Mouse (Mus musculus): ENCODE results near the gene Ugt1a6a. TPM values are rescaled to one million over a fixed set of nuclear protein-coding genes. Genes with fewer than 3 reads are reported as not detected.

Gene Ugt1a6a
- polyA plus RNA-seq, 1 experiment from 2014 or later = 23.8 TPM

GRCm38 (mm10) chr1:88256886-88257663 is 122.5 kb downstream of the Ugt1a6a start:
- Histone ChIP-seq H3K9ac (replicated peaks; ENCODE audit: low read depth, low read length) (no peak overlapping the region), H3K27me3 (ENCODE audit: control insufficient read depth, insufficient read depth, low read length) (no peaks in the 10 kb centered on the region), H3K27ac (ENCODE audit: low read length) (no peak overlapping the region), H3K4me2 (replicated peaks; ENCODE audit: low read depth, low read length) (no peak overlapping the region), H3K4me3 (ENCODE audit: low read depth, low read length) (no peak overlapping the region), H3K4me1 (ENCODE audit: control insufficient read depth, insufficient read depth, low read length) (no peaks in the 10 kb centered on the region; the same call in 1 of the 2 replicates), H3K36me3 (ENCODE audit: control insufficient read depth, insufficient read depth, low read length) (peaks cover 23% of the 10 kb centered on the region; the same call in 1 of the 2 replicates), H3K9me3 (ENCODE audit: control insufficient read depth, low read depth, low read length) (peaks cover 33% of the 10 kb centered on the region)
- no peak for ATAC-seq (ENCODE audit: insufficient number of reproducible peaks, insufficient read depth, low FRiP score, low read depth)
- 75% methylated on average over 10 of the region's 10 CpGs for WGBS

GRCm38 (mm10) chr1:88257681-88258080 is 123.1 kb downstream of the Ugt1a6a start:
- H3K4me2 ChIP-seq (replicated peaks; ENCODE audit: low read depth, low read length) = no peak overlapping the region
- no peaks in the 10 kb centered on the region for H3K27me3 ChIP-seq (ENCODE audit: control insufficient read depth, insufficient read depth, low read length)
- ATAC-seq (ENCODE audit: insufficient number of reproducible peaks, insufficient read depth, low FRiP score, low read depth) = no peak
- H3K9me3 ChIP-seq (ENCODE audit: control insufficient read depth, low read depth, low read length) = peaks cover 27% of the 10 kb centered on the region
- no peak overlapping the region for H3K27ac ChIP-seq (ENCODE audit: low read length)
- WGBS = 80% methylated on average over 6 of the region's 6 CpGs
- peaks cover 4% of the 10 kb centered on the region; the same call in 1 of the 2 replicates for H3K4me1 ChIP-seq (ENCODE audit: control insufficient read depth, insufficient read depth, low read length)
- H3K9ac ChIP-seq (replicated peaks; ENCODE audit: low read depth, low read length) = no peak overlapping the region
- no peak overlapping the region for H3K4me3 ChIP-seq (ENCODE audit: low read depth, low read length)
- H3K36me3 ChIP-seq (ENCODE audit: control insufficient read depth, insufficient read depth, low read length) = peaks cover 29% of the 10 kb centered on the region

GRCm38 (mm10) chr1:88258361-88258760 is 123.8 kb downstream of the Ugt1a6a start:
- Histone ChIP-seq H3K9ac (replicated peaks; ENCODE audit: low read depth, low read length) (no peak overlapping the region), H3K4me2 (replicated peaks; ENCODE audit: low read depth, low read length) (no peak overlapping the region), H3K4me1 (ENCODE audit: control insufficient read depth, insufficient read depth, low read length) (peaks cover 4% of the 10 kb centered on the region; the same call in 1 of the 2 replicates), H3K4me3 (ENCODE audit: low read depth, low read length) (no peak overlapping the region), H3K27me3 (ENCODE audit: control insufficient read depth, insufficient read depth, low read length) (no peaks in the 10 kb centered on the region), H3K36me3 (ENCODE audit: control insufficient read depth, insufficient read depth, low read length) (peaks cover 36% of the 10 kb centered on the region), H3K9me3 (ENCODE audit: control insufficient read depth, low read depth, low read length) (peaks cover 24% of the 10 kb centered on the region), H3K27ac (ENCODE audit: low read length) (no peak overlapping the region)
- no peak for ATAC-seq (ENCODE audit: insufficient number of reproducible peaks, insufficient read depth, low FRiP score, low read depth)
- WGBS = 68% methylated on average over 6 of the region's 6 CpGs

GRCm38 (mm10) chr1:88258881-88259642 is 124.5 kb downstream of the Ugt1a6a start:
- Histone ChIP-seq H3K9me3 (ENCODE audit: control insufficient read depth, low read depth, low read length) (peaks cover 21% of the 10 kb centered on the region), H3K36me3 (ENCODE audit: control insufficient read depth, insufficient read depth, low read length) (peaks cover 43% of the 10 kb centered on the region), H3K9ac (replicated peaks; ENCODE audit: low read depth, low read length) (no peak overlapping the region), H3K4me3 (ENCODE audit: low read depth, low read length) (no peak overlapping the region), H3K27me3 (ENCODE audit: control insufficient read depth, insufficient read depth, low read length) (no peaks in the 10 kb centered on the region), H3K4me1 (ENCODE audit: control insufficient read depth, insufficient read depth, low read length) (peaks cover 4% of the 10 kb centered on the region; the same call in 1 of the 2 replicates), H3K27ac (ENCODE audit: low read length) (no peak overlapping the region), H3K4me2 (replicated peaks; ENCODE audit: low read depth, low read length) (no peak overlapping the region)
- WGBS = 60% methylated on average over 8 of the region's 8 CpGs
- no peak for ATAC-seq (ENCODE audit: insufficient number of reproducible peaks, insufficient read depth, low FRiP score, low read depth)

- peaks cover 4% of the 10 kb centered on the region; the same call in 1 of the 2 replicates for H3K4me1 ChIP-seq (ENCODE audit: control insufficient read depth, insufficient read depth, low read length)
- no peak for ATAC-seq (ENCODE audit: insufficient number of reproducible peaks, insufficient read depth, low FRiP score, low read depth)
- no peak overlapping the region for H3K9ac ChIP-seq (replicated peaks; ENCODE audit: low read depth, low read length)
- no peak overlapping the region for H3K27ac ChIP-seq (ENCODE audit: low read length)
- 66% methylated on average over 4 of the region's 4 CpGs for WGBS
- H3K27me3 ChIP-seq (ENCODE audit: control insufficient read depth, insufficient read depth, low read length) = no peaks in the 10 kb centered on the region
- H3K36me3 ChIP-seq (ENCODE audit: control insufficient read depth, insufficient read depth, low read length) = peaks cover 48% of the 10 kb centered on the region
- H3K4me3 ChIP-seq (ENCODE audit: low read depth, low read length) = no peak overlapping the region
- H3K4me2 ChIP-seq (replicated peaks; ENCODE audit: low read depth, low read length) = no peak overlapping the region
- peaks cover 19% of the 10 kb centered on the region for H3K9me3 ChIP-seq (ENCODE audit: control insufficient read depth, low read depth, low read length)
Measured at GRCm38 (mm10) chr1:88259643-88260024, 125.0 kb downstream of the Ugt1a6a start.

GRCm38 (mm10) chr1:88260114-88260513 is 125.5 kb downstream of the Ugt1a6a start:
- H3K4me3 ChIP-seq (ENCODE audit: low read depth, low read length) = no peak overlapping the region

GRCm38 (mm10) chr1:88260604-88261377 is 126.2 kb downstream of the Ugt1a6a start:
- Histone ChIP-seq H3K36me3 (ENCODE audit: control insufficient read depth, insufficient read depth, low read length) (peaks cover 60% of the 10 kb centered on the region), H3K9ac (replicated peaks; ENCODE audit: low read depth, low read length) (no peak overlapping the region), H3K9me3 (ENCODE audit: control insufficient read depth, low read depth, low read length) (peaks cover 9% of the 10 kb centered on the region; the same call in 1 of the 2 replicates), H3K4me1 (ENCODE audit: control insufficient read depth, insufficient read depth, low read length) (peaks cover 4% of the 10 kb centered on the region; the same call in 1 of the 2 replicates), H3K27me3 (ENCODE audit: control insufficient read depth, insufficient read depth, low read length) (no peaks in the 10 kb centered on the region), H3K4me2 (replicated peaks; ENCODE audit: low read depth, low read length) (no peak overlapping the region), H3K4me3 (ENCODE audit: low read depth, low read length) (no peak overlapping the region), H3K27ac (ENCODE audit: low read length) (no peak overlapping the region)
- WGBS = 81% methylated on average over 10 of the region's 10 CpGs
- no peak for ATAC-seq (ENCODE audit: insufficient number of reproducible peaks, insufficient read depth, low FRiP score, low read depth)

More at GRCm38 (mm10) chr1:88260114-88260513, 125.5 kb downstream of the Ugt1a6a start:
- peaks cover 53% of the 10 kb centered on the region for H3K36me3 ChIP-seq (ENCODE audit: control insufficient read depth, insufficient read depth, low read length)
- H3K27me3 ChIP-seq (ENCODE audit: control insufficient read depth, insufficient read depth, low read length) = no peaks in the 10 kb centered on the region
- H3K27ac ChIP-seq (ENCODE audit: low read length) = no peak overlapping the region
- H3K9ac ChIP-seq (replicated peaks; ENCODE audit: low read depth, low read length) = no peak overlapping the region
- WGBS = 75% methylated on average over 6 of the region's 6 CpGs
- H3K4me2 ChIP-seq (replicated peaks; ENCODE audit: low read depth, low read length) = no peak overlapping the region
- peaks cover 14% of the 10 kb centered on the region for H3K9me3 ChIP-seq (ENCODE audit: control insufficient read depth, low read depth, low read length)
- peaks cover 4% of the 10 kb centered on the region; the same call in 1 of the 2 replicates for H3K4me1 ChIP-seq (ENCODE audit: control insufficient read depth, insufficient read depth, low read length)
- peak; percentile 2; the same call in 1 of the 2 replicates for ATAC-seq (ENCODE audit: insufficient number of reproducible peaks, insufficient read depth, low FRiP score, low read depth)

- ATAC-seq (ENCODE audit: insufficient number of reproducible peaks, insufficient read depth, low FRiP score, low read depth) = no peak
- H3K4me1 ChIP-seq (ENCODE audit: control insufficient read depth, insufficient read depth, low read length) = peaks cover 4% of the 10 kb centered on the region; the same call in 1 of the 2 replicates
- H3K27me3 ChIP-seq (ENCODE audit: control insufficient read depth, insufficient read depth, low read length) = no peaks in the 10 kb centered on the region
- no peak overlapping the region for H3K9ac ChIP-seq (replicated peaks; ENCODE audit: low read depth, low read length)
- H3K4me2 ChIP-seq (replicated peaks; ENCODE audit: low read depth, low read length) = no peak overlapping the region
- WGBS = 84% methylated on average over 7 of the region's 7 CpGs
- no peaks in the 10 kb centered on the region; the same call in 1 of the 2 replicates for H3K9me3 ChIP-seq (ENCODE audit: control insufficient read depth, low read depth, low read length)
- no peak overlapping the region for H3K4me3 ChIP-seq (ENCODE audit: low read depth, low read length)
- peaks cover 69% of the 10 kb centered on the region for H3K36me3 ChIP-seq (ENCODE audit: control insufficient read depth, insufficient read depth, low read length)
- no peak overlapping the region for H3K27ac ChIP-seq (ENCODE audit: low read length)
Measured at GRCm38 (mm10) chr1:88261706-88262105, 127.1 kb downstream of the Ugt1a6a start.

All from stomach, embryonic 14.5 days (tissue).